Comparison of ENCODE assay signal across 9 mouse cellular contexts in the genomic region with DNA sequence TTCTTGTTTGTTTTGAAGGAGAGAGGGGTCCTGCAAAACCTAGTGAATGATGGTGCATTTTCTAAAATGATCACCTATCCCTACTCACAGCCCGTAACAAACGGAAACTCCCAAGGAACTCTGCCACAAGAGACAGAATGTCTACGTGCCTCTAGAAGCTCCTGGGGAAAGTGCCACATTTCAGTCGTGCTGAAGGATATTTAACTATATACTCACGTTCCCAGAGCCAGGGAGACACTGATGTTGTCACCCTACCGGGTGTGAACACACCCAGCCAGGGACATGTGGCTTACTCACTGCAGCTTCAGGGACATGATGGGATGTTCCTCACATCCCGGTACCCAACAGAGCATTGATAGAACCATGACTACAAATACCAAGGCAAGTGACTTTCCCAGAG.
DNase-seq lines count a peak whose midpoint lies in the region; ATAC-seq and TF ChIP-seq lines count a peak whose summit lies in the region.
"Had no signal": no experiment of that assay in that cellular context is flagged by ENCODE, and none has a peak within 500 bp of the region (broad histone marks: within the 10 kb centered on the region; RNA-seq: fewer than 3 reads in every experiment).

No protein-coding gene starts in this region.

- H3K4me3 ChIP-seq in kidney, embryonic 15.5 days (replicated peaks), result 0 out of 2 replicates have a peak overlapping the region, but pooled peaks have one; percentile 1
- H3K4me3 ChIP-seq in testis, adult 2 months (ENCODE audit: control insufficient read depth, low read depth, low read length), result peak overlapping the region; percentile 87

- H3K27ac ChIP-seq in kidney, embryonic 15.5 days, result peak overlapping the region; percentile 83
- no peak overlapping the region for H3K27ac ChIP-seq in testis, adult 2 months (ENCODE audit: control insufficient read depth, insufficient read depth, low read depth, low read length)

- H3K4me2 ChIP-seq in kidney, embryonic 15.5 days, result peak overlapping the region; percentile 46

- H3K9ac ChIP-seq in kidney, embryonic 15.5 days, result no peak overlapping the region

- no peak for TF ChIP-seq CTCF in testis, adult 2 months (IDR thresholded peaks at IDR 0.05; ENCODE audit: control insufficient read depth, insufficient read depth, insufficient replicate concordance, low read depth, low read length)

- no peaks in the 10 kb centered on the region for H3K9me3 ChIP-seq in kidney, embryonic 15.5 days (replicated peaks)

- peaks cover 8% of the 10 kb centered on the region; the same call in 1 of the 2 replicates for H3K27me3 ChIP-seq in kidney, embryonic 15.5 days
- no peaks in the 10 kb centered on the region for H3K27me3 ChIP-seq in testis, adult 2 months (ENCODE audit: control insufficient read depth, insufficient read depth, low read length)

- no peaks in the 10 kb centered on the region for H3K36me3 ChIP-seq in kidney, embryonic 15.5 days
- H3K36me3 ChIP-seq in testis, adult 2 months (ENCODE audit: control insufficient read depth, insufficient read depth, low read length), result no peaks in the 10 kb centered on the region

- TF ChIP-seq POLR2A in testis, adult 2 months (IDR thresholded peaks at IDR 0.05; ENCODE audit: control insufficient read depth, low read depth, low read length), result no peak

- peak; percentile 9 for DNase-seq in embryo, embryonic 10.5 days (ENCODE audit: low spot score)
- DNase-seq in embryo, embryonic 11 days, result no peak
- DNase-seq in kidney, postnatal 25 days, result no peak
- no peak for DNase-seq in testis, postnatal 14 days (ENCODE audit: low spot score)
- no peak for DNase-seq in adrenal gland, postnatal 36 days
- no peak for DNase-seq in cerebellum, postnatal 36 days
- DNase-seq: thymus, postnatal 25 days had no signal

- H3K4me1 ChIP-seq in kidney, embryonic 15.5 days, result peaks cover 10% of the 10 kb centered on the region
- H3K4me1 ChIP-seq in testis, adult 2 months (ENCODE audit: control insufficient read depth, insufficient read depth, low read length), result no peaks in the 10 kb centered on the region; the same call in 1 of the 2 replicates

- no peak for ATAC-seq in kidney, embryonic 15.5 days (replicated peaks; ENCODE audit: low FRiP score)

- WGBS in kidney, embryonic 15.5 days, result 34% methylated on average over 7 of the region's 7 CpGs
